Mouse (Mus musculus): Measurements from ENCODE around the gene Cd44.

Gene Cd44

GRCm38 (mm10) chr2:102764602-102765374, 136.7 kb downstream of the Cd44 start:
- no peak for DNase-seq (ENCODE audit: low spot score in 2 of 2)

GRCm38 (mm10) chr2:102763991-102764390, 137.5 kb downstream of the Cd44 start:
- DNase-seq (ENCODE audit: low spot score in 2 of 2): no peak

- DNase-seq (ENCODE audit: low spot score in 2 of 2): no peak
These were observed 138.3 kb downstream of the Cd44 start for GRCm38 (mm10) chr2:102763176-102763575.

Measured in urinary bladder, adult 18-20 months (tissue).